Comparison of ENCODE assay signal across 23 mouse cellular contexts in the genomic region with DNA sequence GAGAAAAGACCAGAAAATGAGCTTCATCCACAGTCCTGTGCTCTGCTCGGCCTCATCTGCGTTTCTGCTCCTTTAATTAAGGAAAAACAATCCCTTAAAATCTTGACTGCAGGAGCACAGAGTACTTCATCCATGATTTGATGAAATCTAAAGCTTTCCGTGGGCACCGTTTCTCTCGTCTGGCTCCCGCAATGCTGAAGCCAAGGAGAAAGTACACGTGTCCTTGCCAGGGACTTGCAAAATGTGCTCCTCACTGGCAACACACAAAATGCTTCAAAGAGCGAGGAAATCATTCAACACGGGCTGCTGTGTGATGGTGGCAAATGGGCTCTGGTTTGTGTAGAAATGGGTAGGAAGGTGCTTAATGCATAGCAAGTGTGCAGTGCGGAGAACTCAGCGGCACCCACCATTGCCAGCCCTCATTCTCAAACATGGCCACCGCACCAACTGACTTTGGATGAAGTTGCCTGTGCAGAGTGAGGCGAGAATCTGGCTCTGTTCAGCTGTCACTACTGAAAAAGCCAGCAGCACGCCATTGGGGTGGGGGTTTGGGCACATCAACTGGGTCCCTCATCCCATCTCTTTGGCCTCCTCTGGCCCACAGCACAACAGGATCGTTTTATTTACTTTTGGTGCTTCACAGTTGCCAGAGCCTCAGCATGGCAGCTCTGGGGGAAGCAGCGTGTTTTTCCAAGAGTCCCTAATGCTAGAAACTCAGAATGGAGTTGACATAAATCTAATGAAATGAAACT.
DNase-seq lines count a peak whose midpoint lies in the region; ATAC-seq and TF ChIP-seq lines count a peak whose summit lies in the region.
"Had no signal": no experiment of that assay in that cellular context is flagged by ENCODE, and none has a peak within 500 bp of the region (broad histone marks: within the 10 kb centered on the region; RNA-seq: fewer than 3 reads in every experiment).

No protein-coding gene starts in this region.

- H3K4me1 ChIP-seq in hindbrain, postnatal 0 days (ENCODE audit: insufficient read depth, low read length), result no peaks in the 10 kb centered on the region
- H3K4me1 ChIP-seq in hindbrain, embryonic 13.5 days (replicated peaks), result 0 out of 2 replicates have a peak, but pooled peaks cover under 1% of the 10 kb centered on the region
- peaks cover 2% of the 10 kb centered on the region for H3K4me1 ChIP-seq in forebrain, embryonic 15.5 days
- H3K4me1 ChIP-seq: heart, embryonic 12.5 days; hindbrain, embryonic 12.5 days; limb, embryonic 12.5 days; liver, embryonic 12.5 days had no signal

- ATAC-seq in hindbrain, postnatal 0 days, result no peak
- ATAC-seq in hindbrain, embryonic 13.5 days (ENCODE audit: low FRiP score), result no peak
- ATAC-seq in forebrain, embryonic 15.5 days (replicated peaks), result peak; percentile 48
- ATAC-seq: liver, embryonic 12.5 days had no signal

- H3K4me2 ChIP-seq in hindbrain, postnatal 0 days (ENCODE audit: low read depth, low read length), result no peak overlapping the region
- H3K4me2 ChIP-seq in hindbrain, embryonic 13.5 days, result no peak overlapping the region
- no peak overlapping the region for H3K4me2 ChIP-seq in forebrain, embryonic 15.5 days (replicated peaks)
- H3K4me2 ChIP-seq: heart, embryonic 12.5 days; hindbrain, embryonic 12.5 days; limb, embryonic 12.5 days; liver, embryonic 12.5 days; lung, embryonic 14.5 days; midbrain, embryonic 11.5 days had no signal

- no peaks in the 10 kb centered on the region for H3K36me3 ChIP-seq in hindbrain, postnatal 0 days (ENCODE audit: insufficient read depth, low read length)
- no peaks in the 10 kb centered on the region for H3K36me3 ChIP-seq in hindbrain, embryonic 13.5 days
- no peaks in the 10 kb centered on the region for H3K36me3 ChIP-seq in forebrain, embryonic 15.5 days
- H3K36me3 ChIP-seq: heart, embryonic 12.5 days; hindbrain, embryonic 12.5 days; limb, embryonic 12.5 days; liver, embryonic 12.5 days had no signal

- no peaks in the 10 kb centered on the region for H3K9me3 ChIP-seq in hindbrain, postnatal 0 days (ENCODE audit: low read length)
- no peaks in the 10 kb centered on the region for H3K9me3 ChIP-seq in hindbrain, embryonic 13.5 days
- no peaks in the 10 kb centered on the region for H3K9me3 ChIP-seq in forebrain, embryonic 15.5 days
- H3K9me3 ChIP-seq: heart, embryonic 12.5 days; hindbrain, embryonic 12.5 days; limb, embryonic 12.5 days; liver, embryonic 12.5 days had no signal

- no peaks in the 10 kb centered on the region for H3K27me3 ChIP-seq in hindbrain, postnatal 0 days (ENCODE audit: insufficient read depth, low read length)
- H3K27me3 ChIP-seq in hindbrain, embryonic 13.5 days, result no peaks in the 10 kb centered on the region
- H3K27me3 ChIP-seq in forebrain, embryonic 15.5 days, result no peaks in the 10 kb centered on the region
- H3K27me3 ChIP-seq: heart, embryonic 12.5 days; hindbrain, embryonic 12.5 days; limb, embryonic 12.5 days; liver, embryonic 12.5 days had no signal

- no peak overlapping the region for H3K9ac ChIP-seq in hindbrain, postnatal 0 days (replicated peaks; ENCODE audit: low read length)
- H3K9ac ChIP-seq in hindbrain, embryonic 13.5 days, result no peak overlapping the region
- no peak overlapping the region for H3K9ac ChIP-seq in forebrain, embryonic 15.5 days (replicated peaks)
- H3K9ac ChIP-seq: heart, embryonic 12.5 days; hindbrain, embryonic 12.5 days; limb, embryonic 12.5 days; liver, embryonic 12.5 days; lung, embryonic 14.5 days had no signal

- H3K4me3 ChIP-seq in hindbrain, postnatal 0 days (ENCODE audit: low read length), result no peak overlapping the region
- no peak overlapping the region for H3K4me3 ChIP-seq in hindbrain, embryonic 13.5 days
- H3K4me3 ChIP-seq in forebrain, embryonic 15.5 days, result no peak overlapping the region
- no peak overlapping the region for H3K4me3 ChIP-seq in gastrocnemius, adult 2 months
- H3K4me3 ChIP-seq: heart, embryonic 12.5 days; hindbrain, embryonic 12.5 days; limb, embryonic 12.5 days; liver, embryonic 12.5 days had no signal

- intact Hi-C loops in gastrocnemius, adult 2 months (cut with DNase I), result no loop called here

- no peak for TF ChIP-seq CTCF in hindbrain, postnatal 0 days (IDR thresholded peaks at IDR 0.05; ENCODE audit: low read depth)
- no peak for TF ChIP-seq CTCF in gastrocnemius, adult 2 months (IDR thresholded peaks at IDR 0.05)

- 77% methylated on average over 16 of the region's 16 CpGs for WGBS in hindbrain, postnatal 0 days
- WGBS in hindbrain, embryonic 13.5 days, result 90% methylated on average over 16 of the region's 16 CpGs
- WGBS in forebrain, embryonic 15.5 days, result 80% methylated on average over 16 of the region's 16 CpGs

- DNase-seq in cerebellum, postnatal 10 days, result peak; percentile 34 to 42
- no peak for DNase-seq in cerebellum, adult 9-10 months
- DNase-seq in hindbrain, postnatal 0 days (ENCODE audit: low spot score), result peak; percentile 6
- DNase-seq in lung, postnatal 36 days, result peak; percentile 4
- no peak for DNase-seq in lung, adult 18-20 months
- no peak for DNase-seq in gastrocnemius, adult 2 months
- DNase-seq: adrenal gland, adult 8-10 months; cerebellum, adult 11 months; heart, postnatal 14 days; kidney, adult 9 months; kidney, postnatal 25 days; layer of hippocampus, postnatal 36 days; lung, embryonic 14.5 days; lung, postnatal 4 days; spleen, adult 18-20 months; thymus, postnatal 25 days had no signal

- no peak overlapping the region for H3K27ac ChIP-seq in hindbrain, postnatal 0 days
- H3K27ac ChIP-seq in hindbrain, embryonic 13.5 days, result no peak overlapping the region
- H3K27ac ChIP-seq in forebrain, embryonic 15.5 days (replicated peaks), result no peak overlapping the region
- H3K27ac ChIP-seq in gastrocnemius, adult 2 months, result no peak overlapping the region
- H3K27ac ChIP-seq: hindbrain, embryonic 12.5 days; limb, embryonic 12.5 days; liver, embryonic 12.5 days had no signal

Comparison
In these comparisons a context has a peak if more than half of its experiments do, and no peak if none do; other contexts are left out.
1. DNase-seq: peak in cerebellum, postnatal 10 days (2 of 2), hindbrain, postnatal 0 days (single experiment) and lung, postnatal 36 days (single experiment); none in cerebellum, adult 9-10 months (single experiment), lung, adult 18-20 months (0 of 2) and gastrocnemius, adult 2 months (single experiment).